Mouse (Mus musculus) midbrain, embryonic 11.5 days (tissue): Measurements from ENCODE around the gene Wfdc8. TPM values are rescaled to one million over a fixed set of nuclear protein-coding genes. Genes with fewer than 3 reads are reported as not detected.
"Not testable (repeated sequence)": the region's sequence is repeated elsewhere in the genome, so short reads cannot be mapped to it uniquely, and the experiment has no call there.

Source experiments
- ATAC-seq: fragments of 200-750 bp; cut with Nextera tagmentation; 2 replicates; pipeline ENCODE4 v1.8.0; 2017; ENCODE audit warnings: moderate TSS enrichment, moderate library complexity; ENCODE audit not compliant: low FRiP score
- DNase-seq: peaks from one replicate; pipeline ENCODE4 v3.0.0; 2015; ENCODE audit warnings: low spot score; ENCODE audit errors: missing footprints
- H3K27ac ChIP-seq: fragments of 300-500 bp; sonication (generic); 2 replicates; pipeline ENCODE4 v1.5.1; 2014; ENCODE audit warnings: low read depth, low read length
- H3K27me3 ChIP-seq: fragments of 300-500 bp; sonication (generic); 2 replicates; pipeline ENCODE4 v1.6.1; 2014; ENCODE audit warnings: mild to moderate bottlenecking, low read length, moderate library complexity, mixed read lengths; ENCODE audit not compliant: control insufficient read depth, insufficient read depth
- H3K36me3 ChIP-seq: fragments of 300-500 bp; sonication (generic); 2 replicates; pipeline ENCODE4 v1.6.1; 2014; ENCODE audit warnings: mild to moderate bottlenecking, low read length, moderate library complexity, mixed read lengths; ENCODE audit not compliant: control insufficient read depth, insufficient read depth
- H3K4me1 ChIP-seq: fragments of 300-500 bp; sonication (generic); 2 replicates; pipeline ENCODE4 v1.6.1; 2014; ENCODE audit warnings: low read length; ENCODE audit not compliant: control insufficient read depth, insufficient read depth
- H3K4me2 ChIP-seq: fragments of 300-500 bp; sonication (generic); 2 replicates; pipeline ENCODE4 v1.6.1; 2014; ENCODE audit warnings: mild to moderate bottlenecking, moderate library complexity
- H3K4me3 ChIP-seq: fragments of 300-500 bp; sonication (generic); 2 replicates; pipeline ENCODE4 v1.5.1; 2014; ENCODE audit warnings: low read depth, low read length
- H3K9ac ChIP-seq: fragments of 300-500 bp; sonication (generic); 2 replicates; pipeline ENCODE4 v1.6.1; 2014; ENCODE audit warnings: low read length
- H3K9me3 ChIP-seq: fragments of 300-500 bp; sonication (generic); 2 replicates; pipeline ENCODE4 v1.6.1; 2016; ENCODE audit warnings: low read length; ENCODE audit not compliant: control insufficient read depth
- WGBS: fragments of 180-500 bp; shearing (Covaris S2); extraction: QIAGEN DNeasy Blood & Tissue Kit; methylation state at CpG from one replicate; pipeline ENCODE4 v1.1.7; 2014; 5-methylcytosine and 5-hydroxymethylcytosine counted together
- polyA plus RNA-seq: library from polyadenylated mRNA; unstranded; fragments of >200 nt; fragmentation: Nextera tagmentation; extraction: Ambion mirVana; gene quantifications from 2 replicates; pipeline ENCODE4 v1.2.1, GENCODE M21; 2014

The Wfdc8 gene
- polyA plus RNA-seq, 1 experiment from 2014 or later: not detected

GRCm38 (mm10) chr2:164615386-164615785 is 2.0 kb upstream of the Wfdc8 start:
- Histone ChIP-seq H3K4me1 (no peaks in the 10 kb centered on the region), H3K9ac (no peak overlapping the region), H3K36me3 (no peaks in the 10 kb centered on the region), H3K27me3 (no peaks in the 10 kb centered on the region), H3K4me3 (no peak overlapping the region), H3K9me3 (no peaks in the 10 kb centered on the region), H3K4me2 (no peak overlapping the region), H3K27ac (no peak overlapping the region)
- 80% methylated on average over 3 of the region's 3 CpGs for WGBS
- ATAC-seq (no peak), DNase-seq (no peak)

- WGBS: 82% methylated on average over 6 of the region's 6 CpGs
- no peak for DNase-seq
- ATAC-seq: no peak
Measured at GRCm38 (mm10) chr2:164608781-164609180, 4.6 kb downstream of the Wfdc8 start.

DNA sequence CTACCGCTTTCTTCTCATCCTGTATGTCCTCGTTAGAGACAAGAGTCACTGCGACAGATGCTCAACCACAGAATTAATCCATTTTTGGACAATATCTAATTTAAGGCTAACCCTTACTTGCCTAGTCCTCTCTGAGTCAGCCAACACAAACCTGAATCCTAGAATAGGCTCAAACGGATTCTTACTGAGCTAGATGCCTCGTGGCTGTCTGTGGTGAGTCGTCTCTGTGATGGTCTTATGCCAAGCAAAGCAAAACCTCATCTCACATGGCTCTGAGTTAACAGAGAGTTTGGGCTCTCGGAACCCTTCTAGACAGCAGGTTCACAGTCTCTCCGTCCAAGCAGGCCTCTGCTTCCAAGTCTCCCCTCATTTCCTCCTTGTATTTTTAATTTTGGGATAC is 9.0 kb downstream of the Wfdc8 start:
- peaks cover 3% of the 10 kb centered on the region; the same call in 1 of the 2 replicates for H3K9me3 ChIP-seq
- ATAC-seq (no peak), DNase-seq (no peak)
- no peak overlapping the region for H3K9ac ChIP-seq
- H3K4me3 ChIP-seq: no peak overlapping the region
- no peaks in the 10 kb centered on the region for H3K4me1 ChIP-seq
- WGBS: 94% methylated on average over 8 of the region's 8 CpGs
- no peaks in the 10 kb centered on the region for H3K36me3 ChIP-seq
- no peak overlapping the region for H3K27ac ChIP-seq
- no peak overlapping the region for H3K4me2 ChIP-seq
- no peaks in the 10 kb centered on the region for H3K27me3 ChIP-seq

More at GRCm38 (mm10) chr2:164608781-164609180, 4.6 kb downstream of the Wfdc8 start:
- no peaks in the 10 kb centered on the region for H3K27me3 ChIP-seq
- no peaks in the 10 kb centered on the region for H3K4me1 ChIP-seq
- no peak overlapping the region for H3K27ac ChIP-seq
- no peak overlapping the region for H3K9ac ChIP-seq
- H3K9me3 ChIP-seq: no peaks in the 10 kb centered on the region
- H3K36me3 ChIP-seq: no peaks in the 10 kb centered on the region
- no peak overlapping the region for H3K4me2 ChIP-seq
- H3K4me3 ChIP-seq: no peak overlapping the region

DNA sequence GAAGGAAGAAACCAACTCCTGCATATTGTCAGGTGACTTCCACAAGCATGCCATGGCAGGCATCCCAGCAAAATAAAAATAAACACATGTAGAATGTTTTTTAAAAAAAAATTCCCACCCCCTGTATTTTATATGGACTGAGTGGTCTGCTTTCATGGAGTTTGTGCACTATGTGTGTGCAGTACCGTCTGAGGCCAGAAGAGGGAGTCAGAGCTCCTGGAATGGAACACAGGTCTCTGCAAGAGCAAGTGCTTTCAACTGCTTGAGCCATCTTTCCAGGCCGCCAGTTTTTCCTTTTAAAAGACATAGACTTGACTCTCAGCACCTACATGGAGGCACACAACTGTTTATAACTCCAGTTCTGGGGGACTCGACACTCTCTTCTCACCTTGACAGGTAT is 9.9 kb downstream of the Wfdc8 start:
- Histone ChIP-seq H3K9ac (no peak overlapping the region), H3K36me3 (no peaks in the 10 kb centered on the region), H3K4me2 (no peak overlapping the region), H3K27ac (no peak overlapping the region), H3K9me3 (peaks cover 3% of the 10 kb centered on the region; the same call in 1 of the 2 replicates), H3K4me1 (no peaks in the 10 kb centered on the region), H3K4me3 (no peak overlapping the region), H3K27me3 (no peaks in the 10 kb centered on the region)
- 90% methylated on average over 3 of the region's 3 CpGs for WGBS
- DNase-seq (no peak), ATAC-seq (no peak)

- WGBS: 71% methylated on average over 3 of the region's 3 CpGs
- Histone ChIP-seq H3K9me3 (peaks cover 3% of the 10 kb centered on the region; the same call in 1 of the 2 replicates), H3K9ac (no peak overlapping the region), H3K4me3 (no peak overlapping the region), H3K4me1 (no peaks in the 10 kb centered on the region), H3K4me2 (no peak overlapping the region), H3K36me3 (no peaks in the 10 kb centered on the region), H3K27me3 (no peaks in the 10 kb centered on the region), H3K27ac (no peak overlapping the region)
- DNase-seq: no peak
- ATAC-seq: no peak
Measured at GRCm38 (mm10) chr2:164600179-164600578, 13.2 kb downstream of the Wfdc8 start.

GRCm38 (mm10) chr2:164593494-164593893 is 19.9 kb downstream of the Wfdc8 start, which contains the start of gene Eppin:
Eppin (minus strand) TSS chr2:164593594.
- Histone ChIP-seq H3K27ac (no peak within 1 kb of the TSS), H3K36me3 (no peaks in the 10 kb centered on the region), H3K4me2 (no peak within 1 kb of the TSS), H3K27me3 (no peaks in the 10 kb centered on the region), H3K9me3 (no peaks in the 10 kb centered on the region), H3K4me1 (no peaks in the 10 kb centered on the region), H3K9ac (no peak within 1 kb of the TSS), H3K4me3 (no peak within 1 kb of the TSS)
- no peak for DNase-seq
- no peak for ATAC-seq
- 80% methylated on average over 4 of the region's 4 CpGs for WGBS

DNA sequence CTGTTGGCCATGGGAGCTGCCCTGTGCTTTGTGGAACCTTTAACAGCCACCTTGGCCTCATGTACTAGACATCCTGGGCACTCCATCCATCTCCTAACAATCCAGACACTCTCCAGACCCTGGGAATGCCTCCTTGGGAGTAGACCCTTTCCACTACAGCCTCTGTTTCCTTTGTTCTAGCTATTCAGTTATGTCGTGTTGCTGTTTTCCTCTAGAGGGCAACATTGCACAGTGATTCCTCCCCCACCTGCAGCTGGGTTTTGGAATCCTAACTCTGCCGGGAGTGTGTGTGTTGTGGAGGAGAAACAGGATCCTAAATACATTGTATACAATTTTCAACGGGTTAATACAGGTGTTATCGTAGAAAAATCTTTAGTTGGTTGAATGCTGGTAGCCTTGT is 21.4 kb downstream of the Wfdc8 start:
- Histone ChIP-seq H3K36me3 (no peaks in the 10 kb centered on the region), H3K9ac (no peak overlapping the region), H3K4me1 (no peaks in the 10 kb centered on the region), H3K27ac (no peak overlapping the region), H3K27me3 (no peaks in the 10 kb centered on the region), H3K4me2 (no peak overlapping the region), H3K9me3 (no peaks in the 10 kb centered on the region), H3K4me3 (no peak overlapping the region)
- WGBS: 5% methylated on average over 4 of the region's 4 CpGs
- DNase-seq (peak; percentile 90), ATAC-seq (peak; percentile 46; the same call in 1 of the 2 replicates)

- not testable (repeated sequence) for H3K9ac ChIP-seq, H3K4me2 ChIP-seq, H3K4me1 ChIP-seq, H3K27me3 ChIP-seq, H3K9me3 ChIP-seq, H3K36me3 ChIP-seq, H3K27ac ChIP-seq, DNase-seq, ATAC-seq, H3K4me3 ChIP-seq
- 65% methylated on average over 13 of the region's 13 CpGs for WGBS
Measured at GRCm38 (mm10) chr2:164585025-164585725, 28.3 kb downstream of the Wfdc8 start, which contains the start of gene Wfdc6a. Wfdc6a (minus strand) TSS chr2:164585447.

DNA sequence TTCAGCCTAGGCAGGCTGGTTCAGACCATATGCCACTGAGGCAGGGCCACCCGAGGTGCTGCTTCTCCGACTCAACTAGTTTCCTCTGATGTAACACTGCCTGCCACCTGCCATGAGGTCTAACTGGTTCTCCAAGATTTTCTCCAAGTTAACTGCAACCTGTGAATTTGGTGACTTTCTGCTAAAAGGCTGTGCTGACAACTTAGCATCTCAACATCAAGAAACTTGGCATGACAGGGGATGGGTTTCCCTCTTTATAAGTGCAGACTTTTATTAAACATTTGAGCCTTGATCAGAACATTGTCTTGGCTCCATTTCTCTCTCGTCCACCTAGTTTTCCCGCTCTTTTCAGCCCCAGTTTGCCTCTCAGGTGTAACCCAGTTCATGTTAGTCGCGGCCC is 40.1 kb downstream of the Wfdc8 start, which contains the start of gene Spint3:
TSS of gene Spint3 (minus strand) at position 101 of the 400 bp plus-strand sequence.
- not testable (repeated sequence) for H3K4me2 ChIP-seq, DNase-seq, H3K9me3 ChIP-seq, ATAC-seq, H3K4me3 ChIP-seq, H3K4me1 ChIP-seq, H3K36me3 ChIP-seq, H3K9ac ChIP-seq, H3K27ac ChIP-seq, H3K27me3 ChIP-seq
- WGBS: 83% methylated on average over 6 of the region's 6 CpGs
